ENCODE assay signal across 10 mouse cellular contexts in the genomic region with DNA sequence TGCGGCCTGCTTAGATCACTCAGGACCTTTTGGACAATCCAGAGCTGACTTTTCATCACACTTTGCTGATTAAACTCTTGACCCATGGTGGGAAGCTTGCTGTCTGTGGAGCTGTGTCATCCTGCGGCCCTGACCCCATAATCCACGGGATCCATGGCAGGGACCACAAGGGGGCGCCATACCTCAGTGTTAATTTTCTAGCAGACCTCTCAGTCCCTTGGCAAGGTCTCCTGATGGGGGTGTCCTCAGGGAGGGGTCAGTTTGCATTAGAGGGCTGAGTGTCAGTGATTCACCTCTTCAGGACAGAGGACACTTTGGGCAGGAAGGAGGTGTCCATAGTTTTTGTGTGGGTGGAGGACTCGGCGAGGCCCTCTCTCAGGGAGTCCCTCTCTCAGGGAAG.
A peak's percentile ranks its signal among the peaks of the same experiment; 100 is the strongest.
DNase-seq lines count a peak whose midpoint lies in the region; ATAC-seq and TF ChIP-seq lines count a peak whose summit lies in the region.
"Had no signal": no experiment of that assay in that cellular context is flagged by ENCODE, and none has a peak within 500 bp of the region (broad histone marks: within the 10 kb centered on the region; RNA-seq: fewer than 3 reads in every experiment).

No protein-coding gene starts in this region.

- H3K9me3 ChIP-seq in hindbrain, postnatal 0 days (ENCODE audit: low read length): no peaks in the 10 kb centered on the region
- no peaks in the 10 kb centered on the region for H3K9me3 ChIP-seq in hindbrain, embryonic 14.5 days (ENCODE audit: control insufficient read depth, low read length)
- H3K9me3 ChIP-seq in embryonic facial prominence, embryonic 10.5 days: no peaks in the 10 kb centered on the region
- H3K9me3 ChIP-seq in liver, embryonic 14.5 days (ENCODE audit: control insufficient read depth, low read length): no peaks in the 10 kb centered on the region
- H3K9me3 ChIP-seq: embryonic facial prominence, embryonic 15.5 days; megakaryocyte, embryonic 14.5 days had no signal

- TF ChIP-seq POLR2A in spleen, adult 2 months (IDR thresholded peaks at IDR 0.05; ENCODE audit: low read depth, low read length): no peak

- no peak overlapping the region for H3K4me2 ChIP-seq in hindbrain, postnatal 0 days (ENCODE audit: low read depth, low read length)
- no peak overlapping the region for H3K4me2 ChIP-seq in hindbrain, embryonic 14.5 days (replicated peaks)
- H3K4me2 ChIP-seq in liver, embryonic 14.5 days (ENCODE audit: low read depth): no peak overlapping the region
- H3K4me2 ChIP-seq: embryonic facial prominence, embryonic 15.5 days had no signal

- H3K27ac ChIP-seq in hindbrain, postnatal 0 days: no peak overlapping the region
- no peak overlapping the region for H3K27ac ChIP-seq in hindbrain, embryonic 14.5 days
- H3K27ac ChIP-seq in embryonic facial prominence, embryonic 10.5 days (replicated peaks): peak overlapping the region; percentile 19; the same call in 1 of the 2 replicates
- H3K27ac ChIP-seq in liver, embryonic 14.5 days: no peak overlapping the region
- H3K27ac ChIP-seq in spleen, adult 2 months (ENCODE audit: insufficient read depth, low read length): no peak overlapping the region

- no peak overlapping the region for H3K9ac ChIP-seq in hindbrain, postnatal 0 days (replicated peaks; ENCODE audit: low read length)
- H3K9ac ChIP-seq in hindbrain, embryonic 14.5 days: no peak overlapping the region
- H3K9ac ChIP-seq in liver, embryonic 14.5 days (replicated peaks): no peak overlapping the region
- H3K9ac ChIP-seq: embryonic facial prominence, embryonic 15.5 days had no signal

- no peak for TF ChIP-seq EP300 in liver, embryonic 14.5 days (IDR thresholded peaks at IDR 0.05; ENCODE audit: low read depth)

- H3K36me3 ChIP-seq in hindbrain, postnatal 0 days (ENCODE audit: insufficient read depth, low read length): no peaks in the 10 kb centered on the region
- no peaks in the 10 kb centered on the region for H3K36me3 ChIP-seq in hindbrain, embryonic 14.5 days (replicated peaks; ENCODE audit: control insufficient read depth, insufficient read depth)
- no peaks in the 10 kb centered on the region for H3K36me3 ChIP-seq in embryonic facial prominence, embryonic 10.5 days (replicated peaks)
- H3K36me3 ChIP-seq in liver, embryonic 14.5 days (replicated peaks; ENCODE audit: control insufficient read depth, insufficient read depth, low read depth): no peaks in the 10 kb centered on the region
- no peaks in the 10 kb centered on the region for H3K36me3 ChIP-seq in spleen, adult 2 months (ENCODE audit: control insufficient read depth, insufficient read depth, low read length)
- H3K36me3 ChIP-seq: embryonic facial prominence, embryonic 15.5 days had no signal

- no peaks in the 10 kb centered on the region for H3K27me3 ChIP-seq in hindbrain, postnatal 0 days (ENCODE audit: insufficient read depth, low read length)
- H3K27me3 ChIP-seq in hindbrain, embryonic 14.5 days (ENCODE audit: control insufficient read depth, insufficient read depth, low read length): no peaks in the 10 kb centered on the region
- no peaks in the 10 kb centered on the region for H3K27me3 ChIP-seq in embryonic facial prominence, embryonic 10.5 days (replicated peaks; ENCODE audit: low read depth, poor library complexity, severe bottlenecking)
- no peaks in the 10 kb centered on the region for H3K27me3 ChIP-seq in liver, embryonic 14.5 days (ENCODE audit: control insufficient read depth, insufficient read depth, low read length)
- no peaks in the 10 kb centered on the region for H3K27me3 ChIP-seq in spleen, adult 2 months (ENCODE audit: control insufficient read depth, insufficient read depth, low read length)
- H3K27me3 ChIP-seq: embryonic facial prominence, embryonic 15.5 days had no signal

- no peak overlapping the region for H3K4me3 ChIP-seq in hindbrain, postnatal 0 days (ENCODE audit: low read length)
- no peak overlapping the region for H3K4me3 ChIP-seq in hindbrain, embryonic 14.5 days (replicated peaks; ENCODE audit: low read length)
- no peak overlapping the region for H3K4me3 ChIP-seq in embryonic facial prominence, embryonic 10.5 days
- no peak overlapping the region for H3K4me3 ChIP-seq in liver, embryonic 14.5 days (ENCODE audit: insufficient read depth in 1 of 2, low read depth in 2 of 2, low read length in 2 of 2)
- H3K4me3 ChIP-seq in spleen, adult 2 months (ENCODE audit: extremely low read depth, insufficient read depth, insufficient read length): no peak overlapping the region
- H3K4me3 ChIP-seq: embryonic facial prominence, embryonic 15.5 days; megakaryocyte, embryonic 14.5 days had no signal

- no peak for ATAC-seq in hindbrain, postnatal 0 days
- ATAC-seq in hindbrain, embryonic 14.5 days (ENCODE audit: low FRiP score): no peak
- no peak for ATAC-seq in liver, embryonic 14.5 days (ENCODE audit: insufficient read depth)

- H3K4me1 ChIP-seq in hindbrain, postnatal 0 days (ENCODE audit: insufficient read depth, low read length): no peaks in the 10 kb centered on the region
- H3K4me1 ChIP-seq in hindbrain, embryonic 14.5 days (replicated peaks; ENCODE audit: control insufficient read depth, insufficient read depth, low read length): no peaks in the 10 kb centered on the region
- H3K4me1 ChIP-seq in embryonic facial prominence, embryonic 10.5 days: peaks cover 32% of the 10 kb centered on the region
- H3K4me1 ChIP-seq in liver, embryonic 14.5 days (replicated peaks; ENCODE audit: control insufficient read depth in 2 of 2, insufficient read depth in 2 of 2, low read length in 1 of 2): no peaks in the 10 kb centered on the region; a peak in 1 of 4 replicates
- H3K4me1 ChIP-seq in spleen, adult 2 months (ENCODE audit: control insufficient read depth, insufficient read depth, insufficient read length): no peaks in the 10 kb centered on the region
- H3K4me1 ChIP-seq: megakaryocyte, embryonic 14.5 days had no signal

- peak; percentile 73 for TF ChIP-seq CTCF in hindbrain, postnatal 0 days (IDR thresholded peaks at IDR 0.05; ENCODE audit: low read depth)
- peak; percentile 82 for TF ChIP-seq CTCF in liver, embryonic 14.5 days (IDR thresholded peaks at IDR 0.05; ENCODE audit: low read depth)
- peak; percentile 39; the same call in 1 of the 2 replicates for TF ChIP-seq CTCF in spleen, adult 2 months (IDR thresholded peaks at IDR 0.05; ENCODE audit: extremely low read depth, insufficient read depth, insufficient read length, insufficient replicate concordance)

- DNase-seq in hindbrain, postnatal 0 days (ENCODE audit: low spot score): peak; percentile 48
- DNase-seq in hindbrain, embryonic 14.5 days (ENCODE audit: low spot score): no peak
- peak; percentile 48 for DNase-seq in CD4-positive helper T cell, adult 2 months (ENCODE audit: low read depth, low spot score)
- DNase-seq in adrenal gland, adult 2 months: peak; percentile 75
- peak; percentile 74 for DNase-seq in embryonic facial prominence, embryonic 10.5 days (ENCODE audit: low spot score)
- peak in 2 of 3 experiments; percentile 3 to 4 for DNase-seq in liver, embryonic 14.5 days (ENCODE audit: low read depth in 3 of 3, low spot score in 3 of 3)
- DNase-seq in spleen, adult 2 months (ENCODE audit: low read depth in 1 of 2, low spot score in 2 of 2): peak in 1 of 2 experiments; percentile 18
- DNase-seq in right cerebral cortex, adult 18-20 months: no peak

- 50% methylated on average over 6 of the region's 6 CpGs for WGBS in hindbrain, postnatal 0 days
- 52% methylated on average over 6 of the region's 6 CpGs for WGBS in hindbrain, embryonic 14.5 days
- 44% methylated on average over 6 of the region's 6 CpGs for WGBS in embryonic facial prominence, embryonic 10.5 days
- WGBS in liver, embryonic 14.5 days (ENCODE audit: insufficient replicate concordance): 42% methylated on average over 6 of the region's 6 CpGs
- 56% methylated on average over 6 of the region's 6 CpGs for WGBS in spleen, adult 2 months

Comparison
In these comparisons a context has a peak if more than half of its experiments do, and no peak if none do; other contexts are left out.
1. DNase-seq: peak in hindbrain, postnatal 0 days (single experiment), CD4-positive helper T cell, adult 2 months (single experiment), adrenal gland, adult 2 months (single experiment), embryonic facial prominence, embryonic 10.5 days (single experiment) and liver, embryonic 14.5 days (2 of 3); none in hindbrain, embryonic 14.5 days (single experiment) and right cerebral cortex, adult 18-20 months (single experiment).
2. Peak in every context shown above with its lines, with median percentiles within 50 percentile points of each other: CTCF ChIP-seq.